Mouse (Mus musculus): ENCODE measurements around the gene Tmem239.

DNA sequence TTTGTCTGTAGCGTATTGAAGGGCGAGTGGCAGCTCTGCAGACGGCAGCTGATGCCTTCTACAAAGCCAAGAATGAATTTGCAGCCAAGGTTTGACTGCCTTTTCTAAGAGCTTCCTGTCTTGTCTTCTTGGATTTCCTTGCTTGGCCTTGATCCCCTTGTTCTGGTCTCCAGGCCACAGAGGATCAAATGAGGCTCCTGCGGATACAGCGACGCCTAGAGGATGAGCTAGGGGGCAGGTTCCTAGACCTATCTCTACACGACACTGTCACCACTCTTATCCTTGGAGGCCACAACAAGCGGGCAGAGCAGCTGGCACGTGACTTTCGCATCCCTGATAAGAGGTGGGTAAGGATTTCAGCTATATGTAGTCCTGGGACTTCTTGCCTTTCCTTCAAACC is 35.9 kb downstream of the Tmem239 start:
- TF ChIP-seq CTCF (IDR thresholded peaks at IDR 0.05) (no peak), EP300 (IDR thresholded peaks at IDR 0.05) (no peak)
